Mouse (Mus musculus) embryonic facial prominence, embryonic 12.5 days (tissue): ENCODE results near the gene Abat. TPM values are rescaled to one million over a fixed set of nuclear protein-coding genes. Genes with fewer than 3 reads are reported as not detected.

Source experiments
- ATAC-seq: fragments of 200-750 bp; cut with Nextera tagmentation; 2 replicates; pipeline ENCODE4 v1.8.0; 2017; ENCODE audit not compliant: insufficient number of reproducible peaks, insufficient read depth, low FRiP score, low TSS enrichment
- H3K27ac ChIP-seq: fragments of 300-500 bp; sonication (generic); 2 replicates; pipeline ENCODE4 v1.5.1; 2016; ENCODE audit warnings: mild to moderate bottlenecking
- H3K27me3 ChIP-seq: fragments of 300-500 bp; sonication (generic); 2 replicates; pipeline ENCODE4 v1.6.1; 2016; ENCODE audit warnings: mild to moderate bottlenecking, moderate library complexity
- H3K36me3 ChIP-seq: fragments of 300-500 bp; sonication (generic); 2 replicates; pipeline ENCODE4 v1.6.1; 2016; ENCODE audit warnings: mild to moderate bottlenecking
- H3K4me1 ChIP-seq: fragments of 300-500 bp; sonication (generic); 2 replicates; pipeline ENCODE4 v1.6.1; 2016
- H3K4me2 ChIP-seq: fragments of 300-500 bp; sonication (generic); replicated peaks from 2 replicates; pipeline ENCODE4 v1.6.1; 2016; ENCODE audit warnings: mild to moderate bottlenecking, moderate library complexity
- H3K4me3 ChIP-seq: fragments of 300-500 bp; sonication (generic); 2 replicates; pipeline ENCODE4 v1.5.1; 2016; ENCODE audit warnings: mild to moderate bottlenecking
- H3K9ac ChIP-seq: fragments of 300-500 bp; sonication (generic); 2 replicates; pipeline ENCODE4 v1.6.1; 2016; ENCODE audit warnings: mild to moderate bottlenecking, moderate library complexity
- H3K9me3 ChIP-seq: fragments of 300-500 bp; sonication (generic); 2 replicates; pipeline ENCODE4 v1.6.1; 2016; ENCODE audit warnings: mild to moderate bottlenecking, moderate library complexity
- WGBS: fragments of 180-500 bp; shearing (Covaris S2); methylation state at CpG from one replicate; pipeline ENCODE4 v1.1.7; 2016; 5-methylcytosine and 5-hydroxymethylcytosine counted together
- polyA plus RNA-seq: library from polyadenylated mRNA; unstranded; fragments of >200 nt; fragmentation: Nextera tagmentation; extraction: Ambion mirVana; gene quantifications from 2 replicates; pipeline ENCODE4 v1.2.1, GENCODE M21; 2016

The Abat gene
- polyA plus RNA-seq, 1 experiment from 2014 or later = 35.8 TPM

DNA sequence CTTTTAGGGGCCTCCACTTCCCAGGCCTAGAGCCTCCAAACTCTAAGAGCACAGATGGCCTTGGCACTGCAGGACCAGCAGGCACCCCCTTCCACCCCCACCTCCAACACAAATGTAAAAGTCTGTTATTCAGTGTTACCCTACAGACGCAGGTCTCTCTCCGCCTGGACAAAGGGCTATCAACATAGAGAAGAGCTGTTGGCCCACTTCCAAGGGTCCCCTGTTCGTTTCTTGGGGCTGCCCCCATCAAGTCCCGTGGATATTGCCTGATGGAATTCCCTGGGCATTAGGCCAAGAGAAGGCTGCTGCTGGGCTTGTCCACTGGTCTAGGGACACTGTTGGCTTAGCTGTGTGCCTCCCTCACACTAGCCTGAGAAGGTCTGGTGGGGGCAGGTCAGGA lies 951 bp downstream of the Abat start:
- Histone ChIP-seq H3K9ac (peak overlapping the region; percentile 53), H3K27me3 (no peaks in the 10 kb centered on the region), H3K4me1 (peaks cover 11% of the 10 kb centered on the region), H3K9me3 (no peaks in the 10 kb centered on the region), H3K27ac (no peak overlapping the region), H3K4me3 (peak overlapping the region; percentile 60), H3K4me2 (peak overlapping the region; percentile 71), H3K36me3 (no peaks in the 10 kb centered on the region)
- ATAC-seq = no peak
- WGBS = 36% methylated on average over 4 of the region's 4 CpGs

DNA sequence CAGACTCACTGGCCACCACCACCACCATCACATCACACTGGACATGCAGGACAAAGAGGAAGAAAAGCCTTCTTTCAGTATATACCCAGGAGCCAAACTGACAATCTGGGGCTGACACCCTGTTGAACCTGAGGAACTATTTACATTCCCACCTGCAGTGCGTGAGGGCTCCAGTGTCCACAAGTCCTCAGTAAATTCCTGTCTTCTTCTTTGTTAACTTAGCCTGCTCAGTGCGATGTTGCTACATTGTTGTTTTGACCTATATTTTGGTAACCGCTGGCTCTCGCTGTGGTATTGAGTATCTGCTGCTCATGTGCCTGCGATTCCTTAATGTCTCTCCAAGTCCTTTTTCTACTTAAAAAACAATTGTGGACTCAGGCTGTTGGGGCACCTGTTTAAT lies 7.3 kb downstream of the Abat start:
- WGBS = 80% methylated on average over 5 of the region's 5 CpGs
- Histone ChIP-seq H3K36me3 (no peaks in the 10 kb centered on the region), H3K4me3 (no peak overlapping the region), H3K27me3 (no peaks in the 10 kb centered on the region), H3K9me3 (no peaks in the 10 kb centered on the region), H3K27ac (no peak overlapping the region), H3K4me1 (peaks cover 23% of the 10 kb centered on the region), H3K4me2 (no peak overlapping the region), H3K9ac (no peak overlapping the region)
- ATAC-seq = no peak

DNA sequence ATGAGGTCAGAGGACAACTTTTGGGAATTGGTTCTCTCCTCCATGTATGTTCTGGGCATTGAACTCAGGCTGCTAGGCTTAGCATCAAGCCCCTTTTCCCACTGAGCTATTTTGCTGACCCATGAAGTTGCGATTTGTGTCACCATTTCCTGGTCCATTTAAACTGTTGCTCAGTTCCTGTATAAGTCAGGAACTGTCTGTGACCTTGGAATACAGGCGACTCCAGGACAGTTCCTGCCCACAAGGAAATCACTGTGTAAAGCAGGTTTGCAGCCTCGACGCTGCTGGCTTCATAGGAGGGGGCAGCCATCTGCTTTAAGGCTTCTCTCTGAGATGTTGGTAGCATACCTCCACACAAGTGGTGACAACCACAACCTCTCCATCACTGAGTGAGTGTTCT lies 8.1 kb downstream of the Abat start:
- no peak for ATAC-seq
- 72% methylated on average over 4 of the region's 4 CpGs for WGBS
- H3K9me3 ChIP-seq = no peaks in the 10 kb centered on the region

DNA sequence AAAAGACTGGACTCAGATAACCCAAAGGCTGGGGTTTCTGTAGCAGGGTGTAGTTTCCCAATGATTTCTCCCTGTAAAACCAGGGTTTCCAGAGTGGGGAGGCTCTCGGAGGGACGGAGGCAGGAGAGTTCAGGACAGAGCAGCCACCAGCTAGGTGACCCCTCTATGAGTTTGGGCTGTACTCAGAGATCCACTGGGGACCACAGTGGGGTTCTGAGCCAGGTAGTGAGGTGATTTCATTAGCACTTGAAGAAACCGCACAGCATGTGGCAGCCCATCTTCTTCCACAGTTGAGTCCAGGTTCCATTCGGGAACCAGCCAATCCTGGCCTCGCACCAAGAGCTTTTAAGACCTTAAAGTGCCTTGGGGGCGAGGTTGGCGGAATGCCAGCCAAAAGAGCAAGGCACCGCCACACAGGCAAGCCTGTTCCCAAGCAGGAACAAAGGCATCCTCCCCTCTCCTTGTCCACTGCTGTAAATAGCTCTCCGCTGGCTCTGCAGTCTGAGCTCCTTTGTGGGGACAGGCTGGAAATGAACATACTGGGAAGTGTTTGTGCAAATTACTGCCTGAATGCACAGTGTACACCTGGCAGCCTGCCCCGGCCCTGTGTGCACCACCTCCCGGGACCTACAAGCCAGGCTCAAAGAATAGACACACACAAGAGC lies 10.4 kb downstream of the Abat start:
- peak overlapping the region; percentile 9; the same call in 1 of the 2 replicates for H3K4me2 ChIP-seq
- WGBS = 23% methylated on average over 11 of the region's 11 CpGs
- H3K4me1 ChIP-seq = peaks cover 23% of the 10 kb centered on the region
- H3K4me3 ChIP-seq = no peak overlapping the region
- no peaks in the 10 kb centered on the region for H3K9me3 ChIP-seq
- H3K27me3 ChIP-seq = no peaks in the 10 kb centered on the region
- peak overlapping the region; percentile 88 for H3K27ac ChIP-seq
- H3K36me3 ChIP-seq = no peaks in the 10 kb centered on the region
- ATAC-seq = peak; percentile 82
- H3K9ac ChIP-seq = no peak overlapping the region

More for the DNA sequence above, 8.1 kb downstream of the Abat start:
- no peak overlapping the region for H3K4me2 ChIP-seq
- no peak overlapping the region for H3K4me3 ChIP-seq
- peaks cover 23% of the 10 kb centered on the region for H3K4me1 ChIP-seq
- H3K9ac ChIP-seq = no peak overlapping the region
- no peak overlapping the region for H3K27ac ChIP-seq
- H3K27me3 ChIP-seq = no peaks in the 10 kb centered on the region
- H3K36me3 ChIP-seq = no peaks in the 10 kb centered on the region

DNA sequence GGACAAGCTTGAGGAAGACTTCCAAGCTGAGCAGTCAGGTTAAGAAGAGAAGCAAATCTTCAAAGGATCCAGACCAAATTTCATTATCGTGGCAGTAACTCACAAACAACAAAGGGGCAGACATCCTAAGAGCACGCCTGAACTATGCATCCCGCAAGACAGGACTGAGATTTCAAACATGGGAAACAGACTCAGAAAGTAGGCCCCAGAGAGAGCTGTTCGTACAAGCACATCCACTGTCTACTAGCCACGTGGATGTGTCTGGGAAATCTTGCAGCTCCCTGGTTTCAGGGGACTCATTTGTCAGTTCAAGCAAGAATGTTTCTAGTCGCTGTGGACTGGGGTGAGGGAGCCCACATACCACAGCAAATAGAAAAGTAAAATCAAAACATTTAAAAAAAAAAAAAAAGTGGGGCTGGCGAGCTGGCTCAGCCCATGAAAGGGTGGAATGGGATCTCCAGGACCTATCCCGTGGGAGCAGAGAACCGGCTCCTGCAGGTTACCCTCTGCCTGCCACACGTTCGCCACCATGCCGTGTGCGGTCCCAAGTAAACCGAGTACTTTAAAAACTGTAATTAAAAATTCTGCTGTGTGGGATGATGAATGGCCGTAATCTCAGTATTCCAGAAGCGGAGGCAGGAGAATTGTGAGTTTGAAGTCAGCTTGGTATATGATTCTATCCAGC lies 11.1 kb downstream of the Abat start:
- H3K36me3 ChIP-seq = no peaks in the 10 kb centered on the region
- no peak overlapping the region for H3K9ac ChIP-seq
- H3K4me2 ChIP-seq = peak overlapping the region; percentile 9; the same call in 1 of the 2 replicates
- no peak; the same call in none of the 2 replicates for ATAC-seq
- H3K9me3 ChIP-seq = no peaks in the 10 kb centered on the region
- 43% methylated on average over 16 of the region's 16 CpGs for WGBS
- no peaks in the 10 kb centered on the region for H3K27me3 ChIP-seq
- peak overlapping the region; percentile 88 for H3K27ac ChIP-seq
- H3K4me1 ChIP-seq = peaks cover 23% of the 10 kb centered on the region
- no peak overlapping the region for H3K4me3 ChIP-seq

DNA sequence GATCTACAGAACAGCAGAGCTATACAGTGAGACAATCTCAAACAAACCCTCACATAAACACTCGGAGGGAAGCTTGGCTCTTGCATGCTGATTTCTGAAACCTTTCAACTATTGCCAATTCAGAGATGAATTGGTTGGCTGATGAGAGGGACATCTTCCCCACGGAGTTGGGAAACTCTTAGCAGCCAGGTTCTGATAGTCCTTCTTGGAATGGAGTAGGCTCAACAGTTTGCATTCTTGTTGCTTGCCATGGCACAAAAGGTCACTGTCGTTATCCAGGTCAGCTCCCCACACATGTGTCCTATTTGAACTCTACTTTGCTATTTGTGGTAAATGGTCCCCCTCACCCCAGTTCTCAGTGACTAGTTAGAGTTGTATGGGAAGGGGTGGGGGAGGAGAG lies 12.1 kb downstream of the Abat start:
- H3K36me3 ChIP-seq = no peaks in the 10 kb centered on the region
- no peak for ATAC-seq
- no peaks in the 10 kb centered on the region for H3K9me3 ChIP-seq
- H3K4me1 ChIP-seq = peaks cover 32% of the 10 kb centered on the region
- WGBS = 63% methylated on average over 3 of the region's 3 CpGs
- no peak overlapping the region for H3K4me2 ChIP-seq
- no peaks in the 10 kb centered on the region for H3K27me3 ChIP-seq
- no peak overlapping the region for H3K9ac ChIP-seq
- H3K4me3 ChIP-seq = no peak overlapping the region
- H3K27ac ChIP-seq = no peak overlapping the region

DNA sequence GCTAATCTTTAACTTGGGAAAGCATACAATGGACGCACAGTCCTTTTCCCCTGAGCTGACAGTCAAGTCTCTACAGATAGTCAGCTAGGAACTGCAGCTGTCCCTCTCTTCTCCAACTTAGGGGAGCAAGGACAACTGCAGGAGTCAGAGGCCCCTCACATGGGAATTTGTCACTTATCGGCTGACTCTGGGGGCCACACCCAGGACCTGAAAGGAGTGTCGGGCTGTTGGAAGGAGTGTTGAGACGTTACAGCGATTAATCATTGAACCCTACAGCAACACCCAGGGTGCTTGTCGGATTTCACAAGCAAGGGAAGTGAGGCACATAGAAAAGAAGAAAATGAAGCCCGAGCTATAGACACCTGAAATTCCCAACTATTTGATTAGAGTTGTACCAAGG lies 12.6 kb downstream of the Abat start:
- H3K27me3 ChIP-seq = no peaks in the 10 kb centered on the region
- no peaks in the 10 kb centered on the region for H3K9me3 ChIP-seq
- no peak overlapping the region for H3K9ac ChIP-seq
- no peak for ATAC-seq
- no peaks in the 10 kb centered on the region for H3K36me3 ChIP-seq
- peaks cover 37% of the 10 kb centered on the region for H3K4me1 ChIP-seq
- no peak overlapping the region for H3K4me3 ChIP-seq
- H3K27ac ChIP-seq = no peak overlapping the region
- WGBS = 85% methylated on average over 7 of the region's 7 CpGs
- H3K4me2 ChIP-seq = no peak overlapping the region

DNA sequence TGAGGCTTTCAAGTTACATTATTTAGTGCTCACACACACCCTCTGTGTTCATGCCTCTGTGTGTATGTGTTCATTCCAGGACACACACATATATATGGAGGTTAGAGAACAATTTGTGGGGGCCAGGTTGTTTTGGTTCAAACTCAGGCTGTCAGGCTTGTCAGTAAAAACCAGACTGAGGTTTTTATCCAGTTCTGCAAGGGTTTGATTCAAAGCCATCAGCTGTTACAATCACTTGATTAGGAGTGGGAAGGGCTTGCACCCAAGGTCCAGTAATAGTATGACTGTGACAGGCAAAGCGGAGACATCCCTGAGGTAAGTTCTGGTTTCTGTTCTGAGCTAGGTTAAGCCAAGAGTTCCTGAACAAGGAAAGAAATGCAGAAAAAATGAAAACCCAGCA lies 16.2 kb downstream of the Abat start:
- Histone ChIP-seq H3K9ac (no peak overlapping the region), H3K27me3 (no peaks in the 10 kb centered on the region), H3K4me1 (peaks cover 22% of the 10 kb centered on the region; the same call in 1 of the 2 replicates), H3K9me3 (no peaks in the 10 kb centered on the region), H3K4me2 (no peak overlapping the region), H3K4me3 (no peak overlapping the region), H3K36me3 (no peaks in the 10 kb centered on the region), H3K27ac (0 out of 2 replicates have a peak overlapping the region, but pooled peaks have one; percentile 24)
- no peak for ATAC-seq
- 83% methylated on average over 1 of the region's 1 CpGs for WGBS

DNA sequence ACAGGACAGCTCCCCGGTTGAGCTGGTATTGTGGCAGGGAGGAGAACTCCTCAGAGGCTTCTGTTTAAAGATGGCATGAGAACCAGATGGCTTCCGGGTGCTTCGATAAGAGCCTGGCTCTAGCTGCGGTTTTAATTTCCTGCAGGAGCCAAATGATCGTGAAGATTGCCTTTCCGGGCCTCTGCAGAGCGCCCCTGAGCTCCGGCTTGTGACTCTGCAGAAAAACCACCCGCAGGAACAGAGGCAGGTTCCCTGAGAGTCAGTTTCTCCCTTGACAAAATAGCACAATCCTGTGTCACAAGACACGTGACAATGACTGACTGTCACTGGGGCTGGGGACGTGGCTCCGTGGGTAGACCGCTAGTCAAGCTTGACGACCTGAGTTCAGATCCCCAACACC lies 16.8 kb downstream of the Abat start:
- Histone ChIP-seq H3K4me2 (no peak overlapping the region), H3K27ac (0 out of 2 replicates have a peak overlapping the region, but pooled peaks have one; percentile 24)
- ATAC-seq = no peak

DNA sequence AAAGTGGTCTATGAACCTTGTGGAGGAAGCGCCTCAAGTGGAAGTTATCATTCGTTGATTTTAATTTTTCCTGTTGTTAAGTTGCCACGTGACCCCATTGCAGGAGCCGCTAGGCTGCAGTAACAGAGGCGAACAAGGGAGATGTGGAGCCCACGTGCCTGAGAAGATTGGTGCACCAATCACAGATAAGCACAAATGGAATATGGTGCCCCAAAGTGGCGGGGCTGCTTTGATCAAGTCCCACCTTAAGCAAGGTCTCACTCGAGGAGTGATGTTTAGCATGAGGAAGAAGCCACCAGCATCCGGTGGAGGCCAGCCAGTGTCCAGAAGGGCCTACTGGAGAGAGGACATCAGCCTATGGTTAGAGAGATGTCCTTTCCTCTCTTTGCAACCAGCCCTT lies 19.2 kb downstream of the Abat start:
- H3K36me3 ChIP-seq = no peaks in the 10 kb centered on the region
- WGBS = 89% methylated on average over 9 of the region's 9 CpGs
- no peak overlapping the region for H3K27ac ChIP-seq
- H3K9me3 ChIP-seq = no peaks in the 10 kb centered on the region
- peaks cover 15% of the 10 kb centered on the region for H3K4me1 ChIP-seq
- no peak overlapping the region for H3K9ac ChIP-seq
- H3K4me3 ChIP-seq = no peak overlapping the region
- no peaks in the 10 kb centered on the region for H3K27me3 ChIP-seq
- no peak for ATAC-seq
- no peak overlapping the region for H3K4me2 ChIP-seq

More for the DNA sequence above, 16.8 kb downstream of the Abat start:
- Histone ChIP-seq H3K36me3 (no peaks in the 10 kb centered on the region), H3K9ac (no peak overlapping the region), H3K9me3 (no peaks in the 10 kb centered on the region), H3K4me3 (no peak overlapping the region), H3K27me3 (no peaks in the 10 kb centered on the region), H3K4me1 (peaks cover 16% of the 10 kb centered on the region; the same call in 1 of the 2 replicates)
- WGBS = 53% methylated on average over 14 of the region's 14 CpGs

DNA sequence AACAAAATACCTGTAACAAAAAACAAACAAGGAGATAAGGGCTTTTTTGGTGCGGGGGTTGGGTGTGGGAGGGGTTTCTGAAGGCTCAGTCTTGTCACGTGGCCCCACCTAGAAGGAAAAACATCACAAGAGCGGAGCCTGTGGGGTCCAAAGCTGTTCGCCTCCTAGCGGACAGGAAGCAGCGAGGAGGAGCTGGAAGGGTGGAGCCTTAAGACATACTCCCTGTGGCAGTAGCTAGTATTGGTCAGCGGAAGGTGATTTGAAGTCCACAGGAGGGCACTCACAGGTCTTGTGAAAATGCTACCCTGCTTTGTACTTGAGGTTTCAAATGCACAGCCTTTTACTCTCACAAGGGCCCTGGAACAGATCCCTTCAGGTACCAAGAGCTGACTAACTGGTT lies 19.7 kb downstream of the Abat start:
- ATAC-seq = no peak
- WGBS = 74% methylated on average over 7 of the region's 7 CpGs
- H3K27me3 ChIP-seq = no peaks in the 10 kb centered on the region
- no peak overlapping the region for H3K9ac ChIP-seq
- no peak overlapping the region for H3K4me2 ChIP-seq
- H3K9me3 ChIP-seq = no peaks in the 10 kb centered on the region
- H3K4me1 ChIP-seq = peaks cover 15% of the 10 kb centered on the region
- H3K4me3 ChIP-seq = no peak overlapping the region
- no peak overlapping the region for H3K27ac ChIP-seq
- no peaks in the 10 kb centered on the region for H3K36me3 ChIP-seq

DNA sequence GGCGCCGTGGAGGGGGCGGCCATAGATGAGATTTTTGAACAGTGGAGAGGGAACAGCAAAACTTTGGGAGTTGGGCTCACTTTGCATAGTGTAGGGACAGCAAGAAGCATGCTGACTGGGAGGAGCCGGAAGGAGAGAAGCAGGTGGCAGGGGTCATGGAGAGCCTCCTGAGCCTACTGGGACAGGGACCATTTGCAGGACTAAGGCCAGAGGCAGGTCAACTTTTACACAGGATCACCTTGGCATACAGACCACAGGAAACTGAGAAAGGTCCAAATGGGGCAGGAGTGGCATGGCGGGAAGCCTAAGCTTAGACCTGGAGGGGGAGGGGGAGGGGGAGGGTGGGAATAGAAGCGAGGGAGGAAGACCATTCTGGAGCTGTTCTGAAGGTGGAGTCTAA lies 20.2 kb downstream of the Abat start:
- H3K36me3 ChIP-seq = no peaks in the 10 kb centered on the region

More for the DNA sequence above, 20.2 kb downstream of the Abat start:
- Histone ChIP-seq H3K4me1 (peaks cover 15% of the 10 kb centered on the region), H3K4me3 (no peak overlapping the region), H3K27ac (no peak overlapping the region), H3K4me2 (no peak overlapping the region), H3K9ac (no peak overlapping the region), H3K27me3 (no peaks in the 10 kb centered on the region), H3K9me3 (no peaks in the 10 kb centered on the region)
- 92% methylated on average over 6 of the region's 6 CpGs for WGBS
- ATAC-seq = no peak
